Mouse (Mus musculus) kidney, embryonic 15.5 days (tissue): ENCODE results near the gene Rab5c. TPM values are rescaled to one million over a fixed set of nuclear protein-coding genes. Genes with fewer than 3 reads are reported as not detected.

Experiments
- ATAC-seq: fragments of 200-750 bp; cut with Nextera tagmentation; replicated peaks from 2 replicates; pipeline ENCODE4 v1.8.0; 2017; ENCODE audit warnings: moderate TSS enrichment; ENCODE audit not compliant: low FRiP score
- H3K27ac ChIP-seq: fragments of 300-500 bp; sonication (generic); 2 replicates; pipeline ENCODE4 v1.5.1; 2015; ENCODE audit warnings: mild to moderate bottlenecking, inconsistent platforms
- H3K27me3 ChIP-seq: fragments of 300-500 bp; sonication (generic); 2 replicates; pipeline ENCODE4 v1.6.1; 2015; ENCODE audit warnings: inconsistent platforms
- H3K36me3 ChIP-seq: fragments of 300-500 bp; sonication (generic); 2 replicates; pipeline ENCODE4 v1.6.1; 2015; ENCODE audit warnings: inconsistent platforms
- H3K4me1 ChIP-seq: fragments of 300-500 bp; sonication (generic); 2 replicates; pipeline ENCODE4 v1.6.1; 2015; ENCODE audit warnings: inconsistent platforms
- H3K4me2 ChIP-seq: fragments of 300-500 bp; sonication (generic); 2 replicates; pipeline ENCODE4 v1.6.1; 2015; ENCODE audit warnings: moderate library complexity, mild to moderate bottlenecking, inconsistent platforms
- H3K4me3 ChIP-seq: fragments of 300-500 bp; sonication (generic); replicated peaks from 2 replicates; pipeline ENCODE4 v1.5.1; 2015; ENCODE audit warnings: mild to moderate bottlenecking, inconsistent platforms
- H3K9ac ChIP-seq: fragments of 300-500 bp; sonication (generic); 2 replicates; pipeline ENCODE4 v1.6.1; 2015; ENCODE audit warnings: mild to moderate bottlenecking, inconsistent platforms
- H3K9me3 ChIP-seq: fragments of 300-500 bp; sonication (generic); replicated peaks from 2 replicates; pipeline ENCODE4 v1.6.1; 2016; ENCODE audit warnings: inconsistent platforms
- WGBS: fragments of 180-500 bp; shearing (Covaris S2); methylation state at CpG from one replicate; pipeline ENCODE4 v1.1.7; 2015; ENCODE audit warnings: mixed read lengths; 5-methylcytosine and 5-hydroxymethylcytosine counted together
- polyA plus RNA-seq: library from polyadenylated mRNA; unstranded; fragments of >200 nt; fragmentation: Nextera tagmentation; extraction: Ambion mirVana; gene quantifications from 2 replicates; pipeline ENCODE4 v1.2.1, GENCODE M21; 2015

The Rab5c gene
- polyA plus RNA-seq, 1 experiment from 2014 or later = 32.3 TPM

DNA sequence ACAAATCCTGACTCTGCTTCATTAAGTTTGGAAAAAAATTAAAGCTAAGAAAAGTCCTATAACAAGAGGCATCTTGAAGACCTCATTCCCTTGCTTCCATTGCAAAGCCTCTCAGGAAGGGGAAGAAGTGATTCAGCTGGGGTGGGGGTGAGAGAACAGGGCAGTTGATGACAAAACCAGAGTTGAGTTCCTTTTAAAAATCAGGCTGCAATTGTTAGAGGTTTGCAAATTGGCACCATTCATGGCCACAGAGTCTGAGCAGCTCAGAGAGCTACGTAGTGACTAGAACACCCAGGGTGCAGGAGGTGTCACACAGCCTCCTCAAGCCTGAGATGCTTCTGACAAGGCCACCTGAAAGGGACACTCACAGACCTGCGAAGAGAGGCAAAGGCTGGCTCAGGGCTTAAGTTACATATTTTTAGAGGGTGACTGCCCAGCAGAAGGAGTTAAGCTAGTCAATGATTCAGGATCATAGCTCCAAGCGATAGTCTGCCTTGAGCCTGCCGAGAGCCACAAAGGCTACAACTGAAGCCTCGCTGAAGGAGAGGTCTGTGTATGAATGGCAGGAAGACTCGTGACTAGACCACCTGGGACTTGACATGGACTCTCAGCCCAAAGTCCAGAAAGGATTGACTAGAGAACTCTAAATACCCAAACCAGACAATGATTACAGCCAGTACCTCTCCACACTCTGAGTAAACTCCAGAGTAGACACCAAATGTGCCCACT, 7.4 kb downstream of the Rab5c start:
- Histone ChIP-seq H3K4me1 (peaks cover 10% of the 10 kb centered on the region), H3K27me3 (no peaks in the 10 kb centered on the region), H3K4me2 (no peak overlapping the region), H3K36me3 (peaks cover 24% of the 10 kb centered on the region; the same call in 1 of the 2 replicates), H3K4me3 (no peak overlapping the region), H3K27ac (no peak overlapping the region), H3K9ac (no peak overlapping the region), H3K9me3 (no peaks in the 10 kb centered on the region)
- no peak for ATAC-seq
- 79% methylated on average over 6 of the region's 6 CpGs for WGBS

GRCm38 (mm10) chr11:100729976-100730375, 8.0 kb downstream of the Rab5c start:
- 87% methylated on average over 4 of the region's 4 CpGs for WGBS
- Histone ChIP-seq H3K36me3 (peaks cover 24% of the 10 kb centered on the region; the same call in 1 of the 2 replicates), H3K4me2 (no peak overlapping the region), H3K4me1 (peaks cover 11% of the 10 kb centered on the region), H3K27ac (no peak overlapping the region), H3K27me3 (no peaks in the 10 kb centered on the region), H3K9ac (no peak overlapping the region), H3K4me3 (no peak overlapping the region), H3K9me3 (no peaks in the 10 kb centered on the region)
- no peak for ATAC-seq

DNA sequence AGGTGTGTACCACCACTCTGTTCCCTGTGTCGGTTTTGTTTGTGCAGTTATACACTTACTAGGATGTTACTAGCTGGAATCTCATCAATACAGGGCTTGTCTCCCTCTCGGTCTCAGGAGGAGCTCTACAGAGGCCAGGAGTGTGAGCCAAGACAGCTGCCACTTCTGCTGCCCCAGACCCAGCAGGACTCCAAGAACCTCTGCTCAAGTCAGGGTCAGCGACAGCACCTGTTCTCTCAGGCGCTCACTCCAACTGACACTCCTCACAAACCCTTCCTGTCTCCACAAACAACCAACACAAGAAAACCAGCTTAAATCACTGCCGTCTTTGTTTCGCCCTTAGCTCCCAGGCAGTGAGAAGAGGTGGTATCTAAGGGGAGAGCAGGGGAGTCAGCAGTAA, 9.4 kb downstream of the Rab5c start:
- no peak overlapping the region for H3K4me2 ChIP-seq
- H3K4me1 ChIP-seq = peaks cover 20% of the 10 kb centered on the region
- H3K36me3 ChIP-seq = peaks cover 24% of the 10 kb centered on the region; the same call in 1 of the 2 replicates
- H3K9me3 ChIP-seq = no peaks in the 10 kb centered on the region
- ATAC-seq = no peak
- no peaks in the 10 kb centered on the region for H3K27me3 ChIP-seq
- 83% methylated on average over 6 of the region's 6 CpGs for WGBS
- no peak overlapping the region for H3K9ac ChIP-seq
- no peak overlapping the region for H3K4me3 ChIP-seq
- no peak overlapping the region for H3K27ac ChIP-seq

GRCm38 (mm10) chr11:100727201-100727600, 10.8 kb downstream of the Rab5c start:
- H3K9me3 ChIP-seq = no peaks in the 10 kb centered on the region
- H3K27ac ChIP-seq = no peak overlapping the region
- H3K4me3 ChIP-seq = no peak overlapping the region
- H3K4me1 ChIP-seq = peaks cover 27% of the 10 kb centered on the region
- peaks cover 17% of the 10 kb centered on the region; the same call in 1 of the 2 replicates for H3K36me3 ChIP-seq
- 92% methylated on average over 3 of the region's 3 CpGs for WGBS
- H3K27me3 ChIP-seq = no peaks in the 10 kb centered on the region
- H3K9ac ChIP-seq = no peak overlapping the region
- no peak for ATAC-seq
- H3K4me2 ChIP-seq = no peak overlapping the region

DNA sequence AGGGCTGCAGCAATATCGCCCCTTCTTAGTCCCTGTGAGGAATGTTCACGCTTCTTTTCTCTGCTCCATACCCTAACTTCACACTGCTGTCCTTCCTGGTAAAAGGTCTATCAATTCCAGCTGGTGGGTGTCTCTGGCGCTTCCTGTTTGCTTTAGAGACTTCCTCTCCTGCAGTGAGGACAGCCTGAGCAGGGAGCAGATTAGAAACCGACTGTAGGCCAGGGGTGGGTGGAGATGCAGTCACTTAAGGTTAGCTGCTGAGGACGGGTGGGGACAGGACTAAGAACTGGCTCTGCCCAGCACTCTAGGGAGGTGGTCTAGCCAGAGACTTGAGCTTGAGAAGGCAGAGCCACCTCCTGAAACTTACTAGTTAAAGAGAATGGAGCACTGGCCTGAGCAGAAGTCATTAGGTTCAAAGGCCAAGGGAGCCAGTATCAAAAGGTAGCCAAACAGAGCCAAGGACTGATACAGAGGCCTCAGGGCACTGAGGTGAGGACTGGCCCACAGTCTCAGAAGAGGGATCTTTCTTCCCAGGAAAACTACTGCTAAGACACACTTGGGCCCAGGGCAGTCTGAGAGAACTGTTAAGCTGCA, 13.0 kb downstream of the Rab5c start:
- WGBS = 34% methylated on average over 5 of the region's 5 CpGs
- Histone ChIP-seq H3K27ac (peak overlapping the region; percentile 68; the same call in 1 of the 2 replicates), H3K9me3 (no peaks in the 10 kb centered on the region), H3K4me3 (no peak overlapping the region), H3K27me3 (no peaks in the 10 kb centered on the region), H3K4me2 (no peak overlapping the region), H3K9ac (no peak overlapping the region), H3K4me1 (peaks cover 45% of the 10 kb centered on the region), H3K36me3 (peaks cover 17% of the 10 kb centered on the region; the same call in 1 of the 2 replicates)
- no peak for ATAC-seq

GRCm38 (mm10) chr11:100722493-100723028, 15.5 kb downstream of the Rab5c start:
- no peak for ATAC-seq
- peak overlapping the region; percentile 57; the same call in 1 of the 2 replicates for H3K27ac ChIP-seq
- H3K4me2 ChIP-seq = no peak overlapping the region
- H3K27me3 ChIP-seq = no peaks in the 10 kb centered on the region
- 53% methylated on average over 2 of the region's 2 CpGs for WGBS
- H3K4me1 ChIP-seq = peaks cover 46% of the 10 kb centered on the region
- no peaks in the 10 kb centered on the region for H3K9me3 ChIP-seq
- no peak overlapping the region for H3K4me3 ChIP-seq
- H3K9ac ChIP-seq = no peak overlapping the region
- peaks cover 20% of the 10 kb centered on the region for H3K36me3 ChIP-seq

- Histone ChIP-seq H3K4me2 (no peak overlapping the region), H3K9me3 (no peaks in the 10 kb centered on the region), H3K4me1 (peaks cover 43% of the 10 kb centered on the region), H3K36me3 (peaks cover 26% of the 10 kb centered on the region), H3K9ac (no peak overlapping the region), H3K27ac (peak overlapping the region; percentile 57), H3K27me3 (no peaks in the 10 kb centered on the region), H3K4me3 (no peak overlapping the region)
- no peak for ATAC-seq
- 77% methylated on average over 8 of the region's 8 CpGs for WGBS
Observed at GRCm38 (mm10) chr11:100721776-100722492, 16.1 kb downstream of the Rab5c start.

- Histone ChIP-seq H3K4me1 (peaks cover 43% of the 10 kb centered on the region), H3K36me3 (peaks cover 33% of the 10 kb centered on the region), H3K27ac (peak overlapping the region; percentile 57), H3K4me3 (no peak overlapping the region), H3K9ac (no peak overlapping the region), H3K9me3 (no peaks in the 10 kb centered on the region), H3K27me3 (no peaks in the 10 kb centered on the region), H3K4me2 (no peak overlapping the region)
- 70% methylated on average over 4 of the region's 4 CpGs for WGBS
- no peak for ATAC-seq
Observed at GRCm38 (mm10) chr11:100721254-100721653, 16.8 kb downstream of the Rab5c start.

DNA sequence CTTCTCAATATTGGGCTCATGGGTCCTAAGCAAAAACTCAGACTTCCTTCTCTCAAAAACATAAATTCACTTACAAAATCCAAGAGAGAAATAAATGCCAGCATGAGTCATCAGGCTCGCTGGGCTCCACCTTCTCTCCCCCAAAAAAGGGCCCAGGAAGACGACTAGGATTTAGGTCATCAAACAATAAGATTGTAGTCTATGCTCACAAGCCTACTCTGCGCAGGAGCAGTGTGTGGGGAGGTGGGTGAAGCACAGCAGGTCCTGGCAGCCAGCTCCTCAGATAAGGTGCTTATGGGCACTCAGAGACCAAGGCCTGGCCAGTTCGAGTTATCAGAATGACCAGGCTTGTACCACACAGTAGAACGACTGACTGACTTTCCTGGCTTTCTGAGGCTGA, 17.7 kb downstream of the Rab5c start:
- 72% methylated on average over 5 of the region's 5 CpGs for WGBS
- H3K27ac ChIP-seq = no peak overlapping the region

DNA sequence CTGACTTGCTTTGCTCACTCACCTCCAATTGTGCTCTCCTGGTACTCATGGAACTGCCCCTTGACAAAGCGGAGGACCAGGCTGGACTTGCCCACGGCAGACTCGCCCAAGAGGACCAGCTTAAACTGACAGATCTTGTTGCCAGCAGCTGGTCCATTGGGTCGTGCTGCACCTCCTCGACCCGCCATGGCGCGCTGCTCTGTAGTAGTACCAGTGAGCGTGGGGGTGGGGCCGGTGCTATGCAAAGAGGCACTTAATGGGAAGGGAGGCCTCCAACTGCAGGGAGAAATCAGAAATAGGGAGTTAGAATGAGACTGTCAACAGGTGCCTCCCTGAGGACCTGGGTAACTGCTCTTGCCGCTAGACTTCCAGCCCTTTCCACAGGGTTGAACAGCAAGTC, 18.1 kb downstream of the Rab5c start:
- ATAC-seq = no peak
- Histone ChIP-seq H3K4me2 (no peak overlapping the region), H3K9ac (no peak overlapping the region), H3K4me3 (no peak overlapping the region), H3K9me3 (no peaks in the 10 kb centered on the region), H3K27ac (no peak overlapping the region), H3K36me3 (peaks cover 46% of the 10 kb centered on the region), H3K27me3 (no peaks in the 10 kb centered on the region), H3K4me1 (peaks cover 37% of the 10 kb centered on the region)
- 82% methylated on average over 11 of the region's 11 CpGs for WGBS

More for the DNA sequence above, 17.7 kb downstream of the Rab5c start:
- H3K9me3 ChIP-seq = no peaks in the 10 kb centered on the region
- H3K4me1 ChIP-seq = peaks cover 41% of the 10 kb centered on the region
- H3K36me3 ChIP-seq = peaks cover 42% of the 10 kb centered on the region
- no peaks in the 10 kb centered on the region for H3K27me3 ChIP-seq
- H3K9ac ChIP-seq = no peak overlapping the region
- ATAC-seq = no peak
- no peak overlapping the region for H3K4me2 ChIP-seq
- no peak overlapping the region for H3K4me3 ChIP-seq

- no peak overlapping the region for H3K4me3 ChIP-seq
- WGBS = 81% methylated on average over 3 of the region's 3 CpGs
- H3K36me3 ChIP-seq = peaks cover 49% of the 10 kb centered on the region
- peaks cover 33% of the 10 kb centered on the region for H3K4me1 ChIP-seq
- ATAC-seq = no peak
- no peaks in the 10 kb centered on the region for H3K9me3 ChIP-seq
- H3K9ac ChIP-seq = no peak overlapping the region
- H3K27me3 ChIP-seq = no peaks in the 10 kb centered on the region
- no peak overlapping the region for H3K27ac ChIP-seq
- H3K4me2 ChIP-seq = no peak overlapping the region
Observed at GRCm38 (mm10) chr11:100719312-100719711, 18.7 kb downstream of the Rab5c start.

DNA sequence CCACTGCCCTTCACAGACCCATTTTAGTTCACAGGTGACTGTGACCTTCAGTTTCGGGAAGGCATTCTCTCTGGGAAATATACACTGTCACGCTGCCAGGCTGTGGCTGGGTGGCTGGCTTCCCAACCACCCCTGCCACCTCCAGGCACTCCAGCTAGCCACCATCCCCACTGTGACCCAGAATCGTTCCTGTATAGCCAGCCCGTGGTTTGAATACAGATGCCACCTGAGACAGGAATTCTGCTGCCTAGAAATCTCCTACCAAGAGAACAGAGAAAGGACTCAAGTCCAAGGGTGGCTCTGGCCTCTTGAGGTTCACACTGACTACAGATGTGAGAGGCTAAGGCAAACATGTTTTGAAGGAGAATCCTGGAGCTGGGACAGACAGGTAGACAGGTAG, 19.1 kb downstream of the Rab5c start:
- no peak overlapping the region for H3K4me3 ChIP-seq
- H3K27me3 ChIP-seq = no peaks in the 10 kb centered on the region
- H3K9ac ChIP-seq = no peak overlapping the region
- peaks cover 35% of the 10 kb centered on the region for H3K4me1 ChIP-seq
- 94% methylated on average over 4 of the region's 4 CpGs for WGBS
- no peak for ATAC-seq
- no peaks in the 10 kb centered on the region for H3K9me3 ChIP-seq
- H3K36me3 ChIP-seq = peaks cover 49% of the 10 kb centered on the region
- H3K4me2 ChIP-seq = no peak overlapping the region
- no peak overlapping the region for H3K27ac ChIP-seq
